Mouse (Mus musculus) midbrain, embryonic 15.5 days (tissue): ENCODE measurements at regions not wholly inside any gene's neighbourhood (a gene's known extent, or its start where the extent isn't known, plus 50 kb on each side); places are given as distances from the start of the nearest gene placed in this dataset.
"Not testable (repeated sequence)": the region's sequence is repeated elsewhere in the genome, so short reads cannot be mapped to it uniquely, and the experiment has no call there.

ENCODE experiments used
- ATAC-seq: fragments of 200-750 bp; cut with Nextera tagmentation; replicated peaks from 2 replicates; pipeline ENCODE4 v1.8.0; 2017; ENCODE audit warnings: moderate TSS enrichment
- H3K27ac ChIP-seq: fragments of 300-500 bp; sonication (generic); 2 replicates; pipeline ENCODE4 v1.5.1; 2015; ENCODE audit warnings: mild to moderate bottlenecking, inconsistent platforms
- H3K27me3 ChIP-seq: fragments of 300-500 bp; sonication (generic); replicated peaks from 2 replicates; pipeline ENCODE4 v1.6.1; 2015; ENCODE audit warnings: inconsistent platforms
- H3K36me3 ChIP-seq: fragments of 300-500 bp; sonication (generic); replicated peaks from 2 replicates; pipeline ENCODE4 v1.6.1; 2015; ENCODE audit warnings: inconsistent platforms
- H3K4me1 ChIP-seq: fragments of 300-500 bp; sonication (generic); 2 replicates; pipeline ENCODE4 v1.6.1; 2015; ENCODE audit warnings: inconsistent platforms
- H3K4me2 ChIP-seq: fragments of 300-500 bp; sonication (generic); 2 replicates; pipeline ENCODE4 v1.6.1; 2015; ENCODE audit warnings: inconsistent platforms, mild to moderate bottlenecking, moderate library complexity
- H3K4me3 ChIP-seq: fragments of 300-500 bp; sonication (generic); 2 replicates; pipeline ENCODE4 v1.5.1; 2015; ENCODE audit warnings: mild to moderate bottlenecking, inconsistent platforms
- H3K9ac ChIP-seq: fragments of 300-500 bp; sonication (generic); 2 replicates; pipeline ENCODE4 v1.6.1; 2015; ENCODE audit warnings: mild to moderate bottlenecking, inconsistent platforms
- H3K9me3 ChIP-seq: fragments of 300-500 bp; sonication (generic); 2 replicates; pipeline ENCODE4 v1.6.1; 2016; ENCODE audit warnings: inconsistent platforms
- whole genome bisulfite sequencing: fragments of 180-500 bp; shearing (Covaris S2); methylation state at CpG from one replicate; pipeline ENCODE4 v1.1.7; 2015; ENCODE audit warnings: mixed read lengths; 5-methylcytosine and 5-hydroxymethylcytosine counted together

DNA sequence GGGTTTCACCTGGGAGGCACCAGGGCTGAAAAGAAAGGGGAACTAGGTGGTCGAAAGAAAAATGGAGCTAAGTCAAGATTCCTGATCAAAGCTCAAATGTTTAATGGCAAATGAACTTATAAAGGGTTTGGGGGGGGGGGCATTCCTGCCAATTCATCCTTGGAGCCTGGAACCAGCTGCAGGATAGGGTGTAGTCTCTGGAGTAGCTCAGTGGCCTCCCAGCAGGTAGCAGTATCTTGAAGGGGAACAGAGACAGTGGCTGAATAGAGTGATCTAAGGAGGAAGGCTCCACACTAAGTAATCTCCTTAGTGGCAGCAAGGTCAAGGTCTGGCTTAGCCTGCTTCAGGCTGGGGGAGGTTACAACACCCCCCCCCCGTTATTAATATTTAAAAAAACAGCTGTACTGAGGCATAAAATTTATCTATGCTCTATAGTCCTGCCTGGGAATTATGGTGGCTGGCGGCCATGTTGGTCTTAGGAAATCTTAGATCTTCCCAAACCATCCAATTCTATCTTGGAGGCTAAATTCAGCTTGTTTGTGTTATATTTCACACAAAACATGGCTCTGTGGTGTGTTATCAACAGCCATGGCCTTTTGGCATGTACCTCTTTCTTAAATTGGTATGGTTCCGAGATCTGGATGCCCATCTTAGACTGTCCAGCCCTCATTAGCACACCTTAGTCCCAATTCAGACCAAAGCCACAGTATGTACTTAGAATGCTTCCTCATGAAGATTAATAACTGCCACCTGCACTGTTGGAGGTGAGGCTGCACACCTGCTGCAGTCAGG is 528.7 kb upstream of the Kcnd2 start:
- H3K36me3 ChIP-seq, H3K27ac ChIP-seq, H3K4me1 ChIP-seq, H3K27me3 ChIP-seq, H3K9me3 ChIP-seq, H3K4me2 ChIP-seq, H3K9ac ChIP-seq, ATAC-seq, H3K4me3 ChIP-seq: not testable (repeated sequence)
- 67% methylated on average over 4 of the region's 4 CpGs for WGBS

DNA sequence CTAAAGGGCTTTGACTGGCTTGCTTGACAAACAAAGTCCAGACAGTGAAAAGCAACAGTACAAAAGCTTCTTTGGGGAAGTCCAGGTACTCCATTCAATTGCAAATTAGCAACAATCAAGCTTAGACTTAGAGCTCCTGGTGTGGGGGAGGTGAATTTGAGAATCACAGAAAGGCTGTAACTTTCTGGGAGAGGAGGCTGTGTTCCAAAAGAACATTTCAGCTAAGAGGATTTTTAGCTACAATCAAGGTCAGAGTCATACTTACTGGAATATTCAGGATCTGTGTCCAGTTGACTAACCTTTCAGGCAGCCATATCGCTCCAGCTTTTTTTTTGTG is 528.1 kb upstream of the Kcnd2 start:
- H3K36me3 ChIP-seq, H3K4me1 ChIP-seq, H3K27ac ChIP-seq, H3K9ac ChIP-seq, H3K27me3 ChIP-seq, ATAC-seq, H3K4me2 ChIP-seq, H3K9me3 ChIP-seq, H3K4me3 ChIP-seq: not testable (repeated sequence)
- 23% methylated on average over 1 of the region's 1 CpGs for WGBS

DNA sequence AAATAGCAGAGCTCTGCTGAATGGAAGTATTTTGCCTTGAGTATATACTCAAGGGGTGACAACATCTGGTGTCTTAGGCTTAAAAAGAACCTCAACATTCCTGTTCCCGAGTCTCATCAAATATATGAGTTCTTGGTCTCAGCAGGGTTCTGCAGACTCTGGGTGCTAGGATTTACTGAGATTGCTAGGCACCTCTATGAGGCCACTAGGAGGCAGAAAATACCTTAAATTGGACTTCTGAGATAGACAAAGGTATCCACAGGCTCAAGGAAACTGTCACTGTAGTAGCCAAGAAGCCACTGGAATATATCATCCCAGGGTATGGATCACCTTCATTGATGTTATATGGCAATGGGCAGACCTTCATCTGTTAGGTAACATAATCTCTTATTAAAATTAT is 489.4 kb upstream of the Kcnd2 start:
- Histone ChIP-seq H3K9me3 (no peaks in the 10 kb centered on the region), H3K4me1 (no peaks in the 10 kb centered on the region), H3K4me2 (no peak overlapping the region), H3K27me3 (no peaks in the 10 kb centered on the region), H3K9ac (no peak overlapping the region), H3K36me3 (no peaks in the 10 kb centered on the region), H3K4me3 (no peak overlapping the region), H3K27ac (no peak overlapping the region)
- ATAC-seq: no peak
- 86% methylated on average over 1 of the region's 1 CpGs for WGBS

DNA sequence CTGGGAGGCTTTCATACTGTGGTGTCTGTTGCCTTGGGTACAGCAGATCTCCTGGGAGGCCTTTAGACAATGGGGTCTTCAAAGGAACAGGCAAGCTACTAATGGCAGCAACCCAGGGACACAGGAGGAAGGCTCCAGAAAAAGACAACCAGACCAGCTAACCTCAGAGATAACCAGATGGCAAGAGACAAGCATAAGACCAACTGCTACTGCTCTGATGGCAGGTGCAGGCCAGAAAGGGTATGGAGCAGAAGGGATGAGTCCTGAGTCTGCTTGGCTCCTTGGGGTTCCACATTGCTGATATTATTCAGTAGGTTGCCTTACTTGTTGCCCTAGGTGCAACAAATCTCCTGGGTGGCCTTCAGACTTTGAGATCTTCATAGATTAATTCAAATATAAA is 476.2 kb upstream of the Kcnd2 start:
- no peak overlapping the region for H3K4me3 ChIP-seq
- ATAC-seq: no peak
- no peaks in the 10 kb centered on the region for H3K27me3 ChIP-seq
- H3K36me3 ChIP-seq: no peaks in the 10 kb centered on the region
- H3K9me3 ChIP-seq: 0 out of 2 replicates have a peak, but pooled peaks cover 5% of the 10 kb centered on the region
- H3K4me2 ChIP-seq: no peak overlapping the region
- H3K9ac ChIP-seq: no peak overlapping the region
- no peak overlapping the region for H3K27ac ChIP-seq
- no peaks in the 10 kb centered on the region for H3K4me1 ChIP-seq

- Histone ChIP-seq H3K9ac (no peak overlapping the region), H3K4me3 (no peak overlapping the region), H3K27me3 (no peaks in the 10 kb centered on the region), H3K4me1 (no peaks in the 10 kb centered on the region), H3K9me3 (0 out of 2 replicates have a peak, but pooled peaks cover 5% of the 10 kb centered on the region), H3K4me2 (no peak overlapping the region), H3K36me3 (no peaks in the 10 kb centered on the region), H3K27ac (no peak overlapping the region)
- no peak for ATAC-seq
- 65% methylated on average over 1 of the region's 1 CpGs for WGBS
Observed at GRCm38 (mm10) chr6:20740406-20740805, 474.9 kb upstream of the Kcnd2 start.

- Histone ChIP-seq H3K4me3 (no peak overlapping the region), H3K9ac (no peak overlapping the region), H3K4me2 (no peak overlapping the region), H3K27me3 (no peaks in the 10 kb centered on the region), H3K9me3 (0 out of 2 replicates have a peak, but pooled peaks cover 5% of the 10 kb centered on the region), H3K4me1 (no peaks in the 10 kb centered on the region), H3K27ac (no peak overlapping the region), H3K36me3 (no peaks in the 10 kb centered on the region)
- 65% methylated on average over 1 of the region's 1 CpGs for WGBS
- ATAC-seq: peak; percentile 39; the same call in 1 of the 2 replicates
Observed at GRCm38 (mm10) chr6:20741240-20741639, 474.1 kb upstream of the Kcnd2 start.

GRCm38 (mm10) chr6:20757240-20757639 is 458.1 kb upstream of the Kcnd2 start:
- Histone ChIP-seq H3K4me1 (no peaks in the 10 kb centered on the region), H3K4me3 (no peak overlapping the region), H3K9ac (no peak overlapping the region), H3K9me3 (no peaks in the 10 kb centered on the region), H3K4me2 (no peak overlapping the region), H3K27ac (no peak overlapping the region), H3K36me3 (no peaks in the 10 kb centered on the region), H3K27me3 (no peaks in the 10 kb centered on the region)
- ATAC-seq: no peak

DNA sequence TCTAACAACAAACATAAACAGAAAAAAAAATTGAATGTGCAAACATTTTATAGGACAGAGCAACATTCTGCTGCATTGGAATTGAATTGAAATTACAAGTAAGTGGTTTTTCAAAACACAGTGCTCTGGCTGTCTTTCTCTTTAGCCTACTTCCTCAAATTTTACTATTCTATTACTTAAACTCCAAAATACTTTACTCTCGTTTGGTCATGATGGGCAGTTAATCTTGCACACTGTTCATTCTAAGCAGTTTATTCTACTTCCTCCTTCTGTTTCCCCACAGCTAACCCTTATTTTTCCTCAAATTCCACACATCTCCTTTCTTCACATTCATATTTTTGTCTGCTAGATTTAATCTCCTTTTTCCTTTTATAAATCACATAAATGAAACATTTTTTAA is 454.0 kb upstream of the Kcnd2 start:
- Histone ChIP-seq H3K9ac (no peak overlapping the region), H3K4me3 (no peak overlapping the region), H3K9me3 (no peaks in the 10 kb centered on the region), H3K4me1 (no peaks in the 10 kb centered on the region), H3K27me3 (no peaks in the 10 kb centered on the region), H3K27ac (no peak overlapping the region), H3K36me3 (no peaks in the 10 kb centered on the region), H3K4me2 (no peak overlapping the region)
- ATAC-seq: no peak
- WGBS: 77% methylated on average over 1 of the region's 1 CpGs

- ATAC-seq: no peak
- Histone ChIP-seq H3K27ac (no peak overlapping the region), H3K36me3 (no peaks in the 10 kb centered on the region), H3K4me3 (no peak overlapping the region), H3K9me3 (no peaks in the 10 kb centered on the region), H3K9ac (no peak overlapping the region), H3K27me3 (no peaks in the 10 kb centered on the region), H3K4me1 (no peaks in the 10 kb centered on the region), H3K4me2 (no peak overlapping the region)
- WGBS: 81% methylated on average over 1 of the region's 1 CpGs
Observed at GRCm38 (mm10) chr6:20775872-20776271, 439.4 kb upstream of the Kcnd2 start.
